Mouse (Mus musculus) ES-Bruce4 (cell line): ENCODE results near the gene Lpp.

Source experiments
- EP300 ChIP-seq: IDR thresholded peaks from 2 replicates; pipeline ENCODE4 v1.6.1; 2011; ENCODE audit warnings: low read depth, low read length; ENCODE audit not compliant: insufficient read depth
- POLR2A ChIP-seq: IDR thresholded peaks from one replicate; pipeline ENCODE4 v1.8.1; 2011; ENCODE audit warnings: low read length; ENCODE audit not compliant: insufficient read depth

- TF ChIP-seq POLR2A (no peak), EP300 (no peak)
Observed at GRCm38 (mm10) chr16:24446449-24446848, 53.1 kb downstream of the Lpp start.
